Mouse (Mus musculus): ENCODE results near the gene Rab11a. TPM values are rescaled to one million over a fixed set of nuclear protein-coding genes. Genes with fewer than 3 reads are reported as not detected.
"Not testable (repeated sequence)": the region's sequence is repeated elsewhere in the genome, so short reads cannot be mapped to it uniquely, and the experiment has no call there.

Rab11a gene
- polyA plus RNA-seq, 1 experiment, result 141 TPM

GRCm38 (mm10) chr9:64726454-64726853 lies 11.1 kb downstream of the Rab11a start:
- Histone ChIP-seq H3K4me3 (ENCODE audit: insufficient read depth, low read depth, low read length) (no peak overlapping the region), H3K27ac (replicated peaks; ENCODE audit: low read depth, low read length) (no peak overlapping the region), H3K4me1 (ENCODE audit: control insufficient read depth, insufficient read depth, insufficient read length, low read length) (peaks cover 3% of the 10 kb centered on the region; the same call in 1 of the 2 replicates)

- H3K4me3 ChIP-seq (ENCODE audit: insufficient read depth, low read depth, low read length), result no peak overlapping the region
- no peak overlapping the region for H3K27ac ChIP-seq (replicated peaks; ENCODE audit: low read depth, low read length)
- H3K4me1 ChIP-seq (ENCODE audit: control insufficient read depth, insufficient read depth, insufficient read length, low read length), result no peaks in the 10 kb centered on the region
Measured at GRCm38 (mm10) chr9:64719526-64720163, 17.9 kb downstream of the Rab11a start.

- not testable (repeated sequence) for H3K4me1 ChIP-seq (ENCODE audit: control insufficient read depth, insufficient read depth, insufficient read length, low read length); H3K4me3 ChIP-seq (ENCODE audit: insufficient read depth, low read depth, low read length); H3K27ac ChIP-seq (replicated peaks; ENCODE audit: low read depth, low read length)
Measured at GRCm38 (mm10) chr9:64710291-64710690, 27.3 kb downstream of the Rab11a start.

- Histone ChIP-seq H3K4me1 (ENCODE audit: control insufficient read depth, insufficient read depth, insufficient read length, low read length) (peaks cover 8% of the 10 kb centered on the region), H3K27ac (replicated peaks; ENCODE audit: low read depth, low read length) (no peak overlapping the region), H3K4me3 (ENCODE audit: insufficient read depth, low read depth, low read length) (no peak overlapping the region)
Measured at GRCm38 (mm10) chr9:64704073-64704840, 33.3 kb downstream of the Rab11a start.

GRCm38 (mm10) chr9:64703420-64703965 lies 34.1 kb downstream of the Rab11a start:
- H3K27ac ChIP-seq (replicated peaks; ENCODE audit: low read depth, low read length), result no peak overlapping the region
- peaks cover 8% of the 10 kb centered on the region for H3K4me1 ChIP-seq (ENCODE audit: control insufficient read depth, insufficient read depth, insufficient read length, low read length)
- no peak overlapping the region for H3K4me3 ChIP-seq (ENCODE audit: insufficient read depth, low read depth, low read length)

GRCm38 (mm10) chr9:64702937-64703336 lies 34.6 kb downstream of the Rab11a start:
- Histone ChIP-seq H3K27ac (replicated peaks; ENCODE audit: low read depth, low read length) (no peak overlapping the region), H3K4me1 (ENCODE audit: control insufficient read depth, insufficient read depth, insufficient read length, low read length) (peaks cover 8% of the 10 kb centered on the region), H3K4me3 (ENCODE audit: insufficient read depth, low read depth, low read length) (no peak overlapping the region)

- Histone ChIP-seq H3K4me1 (ENCODE audit: control insufficient read depth, insufficient read depth, insufficient read length, low read length) (peaks cover 8% of the 10 kb centered on the region), H3K4me3 (ENCODE audit: insufficient read depth, low read depth, low read length) (no peak overlapping the region), H3K27ac (replicated peaks; ENCODE audit: low read depth, low read length) (no peak overlapping the region)
Measured at GRCm38 (mm10) chr9:64702391-64702790, 35.2 kb downstream of the Rab11a start.

- no peak overlapping the region for H3K27ac ChIP-seq (replicated peaks; ENCODE audit: low read depth, low read length)
Measured at GRCm38 (mm10) chr9:64701651-64702050, 35.9 kb downstream of the Rab11a start.

GRCm38 (mm10) chr9:64700451-64701311 lies 36.9 kb downstream of the Rab11a start:
- no peak overlapping the region for H3K4me3 ChIP-seq (ENCODE audit: insufficient read depth, low read depth, low read length)
- H3K4me1 ChIP-seq (ENCODE audit: control insufficient read depth, insufficient read depth, insufficient read length, low read length), result peaks cover 8% of the 10 kb centered on the region
- H3K27ac ChIP-seq (replicated peaks; ENCODE audit: low read depth, low read length), result no peak overlapping the region

More at GRCm38 (mm10) chr9:64701651-64702050, 35.9 kb downstream of the Rab11a start:
- H3K4me3 ChIP-seq (ENCODE audit: insufficient read depth, low read depth, low read length), result no peak overlapping the region
- peaks cover 8% of the 10 kb centered on the region for H3K4me1 ChIP-seq (ENCODE audit: control insufficient read depth, insufficient read depth, insufficient read length, low read length)

- Histone ChIP-seq H3K4me3 (ENCODE audit: insufficient read depth, low read depth, low read length) (no peak overlapping the region), H3K4me1 (ENCODE audit: control insufficient read depth, insufficient read depth, insufficient read length, low read length) (peaks cover 2% of the 10 kb centered on the region; the same call in 1 of the 2 replicates), H3K27ac (replicated peaks; ENCODE audit: low read depth, low read length) (no peak overlapping the region)
Measured at GRCm38 (mm10) chr9:64698586-64698985, 39.0 kb downstream of the Rab11a start.

GRCm38 (mm10) chr9:64697677-64698076 lies 39.9 kb downstream of the Rab11a start:
- no peak overlapping the region for H3K4me3 ChIP-seq (ENCODE audit: insufficient read depth, low read depth, low read length)
- no peak overlapping the region for H3K27ac ChIP-seq (replicated peaks; ENCODE audit: low read depth, low read length)
- H3K4me1 ChIP-seq (ENCODE audit: control insufficient read depth, insufficient read depth, insufficient read length, low read length), result no peaks in the 10 kb centered on the region

- no peak overlapping the region for H3K4me3 ChIP-seq (ENCODE audit: insufficient read depth, low read depth, low read length)
- H3K4me1 ChIP-seq (ENCODE audit: control insufficient read depth, insufficient read depth, insufficient read length, low read length), result no peaks in the 10 kb centered on the region
- no peak overlapping the region for H3K27ac ChIP-seq (replicated peaks; ENCODE audit: low read depth, low read length)
Measured at GRCm38 (mm10) chr9:64697006-64697405, 40.6 kb downstream of the Rab11a start.

GRCm38 (mm10) chr9:64696404-64696803 lies 41.2 kb downstream of the Rab11a start:
- H3K4me1 ChIP-seq (ENCODE audit: control insufficient read depth, insufficient read depth, insufficient read length, low read length), result no peaks in the 10 kb centered on the region
- H3K27ac ChIP-seq (replicated peaks; ENCODE audit: low read depth, low read length), result no peak overlapping the region
- H3K4me3 ChIP-seq (ENCODE audit: insufficient read depth, low read depth, low read length), result no peak overlapping the region

GRCm38 (mm10) chr9:64695266-64695665 lies 42.3 kb downstream of the Rab11a start:
- no peak overlapping the region for H3K4me3 ChIP-seq (ENCODE audit: insufficient read depth, low read depth, low read length)
- H3K4me1 ChIP-seq (ENCODE audit: control insufficient read depth, insufficient read depth, insufficient read length, low read length), result no peaks in the 10 kb centered on the region
- H3K27ac ChIP-seq (replicated peaks; ENCODE audit: low read depth, low read length), result no peak overlapping the region

GRCm38 (mm10) chr9:64693094-64693493 lies 44.5 kb downstream of the Rab11a start:
- no peak overlapping the region for H3K27ac ChIP-seq (replicated peaks; ENCODE audit: low read depth, low read length)
- H3K4me3 ChIP-seq (ENCODE audit: insufficient read depth, low read depth, low read length), result no peak overlapping the region
- H3K4me1 ChIP-seq (ENCODE audit: control insufficient read depth, insufficient read depth, insufficient read length, low read length), result no peaks in the 10 kb centered on the region
